Mouse (Mus musculus): Measurements from ENCODE around the gene Inka2. TPM values are rescaled to one million over a fixed set of nuclear protein-coding genes. Genes with fewer than 3 reads are reported as not detected.

Inka2 gene
- total and polyA plus RNA-seq, 3 experiments: 1.0 to 3.1 (median 2.5) TPM

DNA sequence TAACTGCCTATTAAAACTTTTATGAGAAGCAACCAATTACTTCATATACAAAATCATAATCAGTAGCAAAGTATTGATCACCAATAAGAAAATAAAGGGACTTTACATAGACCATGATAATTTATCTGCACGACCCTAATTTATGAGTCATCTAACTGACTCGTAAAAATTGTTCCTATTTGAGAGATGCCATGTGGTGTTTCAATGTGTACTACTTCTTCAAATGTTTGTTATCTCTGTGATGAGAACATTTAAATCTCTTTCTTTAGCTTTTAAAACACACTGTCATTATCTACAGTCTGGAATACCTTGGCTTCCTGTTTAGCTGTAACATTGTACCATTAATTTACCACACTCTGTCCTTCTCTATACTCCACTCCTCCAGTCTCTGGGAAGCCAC is 65.0 kb downstream of the Inka2 start:
- TF ChIP-seq ELF1 (IDR thresholded peaks at IDR 0.05; ENCODE audit: low read depth, low read length): no peak
- TF ChIP-seq ZMIZ1 (IDR thresholded peaks at IDR 0.05; ENCODE audit: low read depth, low read length): no peak
- TF ChIP-seq HCFC1 (IDR thresholded peaks at IDR 0.05; ENCODE audit: low read depth, low read length): no peak
- no peak for TF ChIP-seq IRF4 (IDR thresholded peaks at IDR 0.05; ENCODE audit: low read depth, low read length)
- no peak for TF ChIP-seq SIN3A (IDR thresholded peaks at IDR 0.05; ENCODE audit: low read length)
- TF ChIP-seq BHLHE40 (IDR thresholded peaks at IDR 0.05; ENCODE audit: low read depth, low read length): no peak
- no peak for TF ChIP-seq CHD2 (IDR thresholded peaks at IDR 0.05; ENCODE audit: low read length)
- no peak for TF ChIP-seq MYC (IDR thresholded peaks at IDR 0.05; ENCODE audit: low read depth, low read length)
- TF ChIP-seq TBP (conservative IDR thresholded peaks at IDR 0.05; ENCODE audit: low read depth, low read length): no peak
- no peak for TF ChIP-seq ZNF384 (IDR thresholded peaks at IDR 0.05; ENCODE audit: low read depth, low read length)
- no peak overlapping the region for H3K9ac ChIP-seq (ENCODE audit: insufficient read depth, low read depth)
- H3K36me3 ChIP-seq (replicated peaks in 1 of 2; ENCODE audit: control insufficient read depth in 1 of 2, insufficient read depth in 1 of 2, low read length in 1 of 2): peaks cover 0 to 23% of the 10 kb centered on the region in 2 experiments
- dilution Hi-C loops (cut with MboI; ENCODE audit: extremely low pct_ligation_motif_present, extremely low pct_unique_long_range_greater_than_20kb, low sequenced_read_pairs): no loop called here
- H3K27me3 ChIP-seq (replicated peaks): no peaks in the 10 kb centered on the region
- in situ Hi-C loops (cut with MboI; ENCODE audit: low pct_ligation_motif_present, low pct_unique_long_range_greater_than_20kb, low sequenced_read_pairs): no loop called here
- peaks cover 2 to 48% of the 10 kb centered on the region in 2 experiments; a peak in 3 of 4 replicates for H3K4me1 ChIP-seq (ENCODE audit: control insufficient read depth in 1 of 2, insufficient read depth in 2 of 2)
- DNase-seq (ENCODE audit: extremely low read depth): no peak
- peaks cover 67% of the 10 kb centered on the region for H3K79me2 ChIP-seq (replicated peaks; ENCODE audit: control insufficient read depth, extremely low read depth, insufficient read depth, poor library complexity, severe bottlenecking)
- no peak overlapping the region for H3K27ac ChIP-seq (ENCODE audit: insufficient read depth, low read depth)
- H3K4me3 ChIP-seq (replicated peaks in 1 of 3; ENCODE audit: low read depth in 2 of 3, low read length in 2 of 3, poor library complexity in 1 of 3): no peak overlapping the region
- H3K9me3 ChIP-seq (replicated peaks; ENCODE audit: low read length): peaks cover 3% of the 10 kb centered on the region
- no peak overlapping the region for H3K4me2 ChIP-seq (ENCODE audit: insufficient read depth, low read depth, poor library complexity, severe bottlenecking)

Other genes with a start within 250 kb of the Inka2 start
- 30.8 and 40.9 TPM in 2 replicates for gene Ddx20, start 17.0 kb upstream of the Inka2 start, total RNA-seq (2012; rRNA removed)
- 66.5 and 76.0 TPM in 2 replicates for gene Ddx20, start 17.0 kb upstream of the Inka2 start, total RNA-seq (2014; rRNA removed)
- gene Ddx20, start 17.0 kb upstream of the Inka2 start, polyA plus RNA-seq (2012; ENCODE audit: insufficient read length, low read depth): 42.0 and 50.4 TPM in 2 replicates
- gene Rap1a, start 96.7 kb downstream of the Inka2 start, total RNA-seq (2012; rRNA removed): 63.3 and 116 TPM in 2 replicates
- 209 and 234 TPM in 2 replicates for gene Rap1a, start 96.7 kb downstream of the Inka2 start, total RNA-seq (2014; rRNA removed)
- gene Rap1a, start 96.7 kb downstream of the Inka2 start, polyA plus RNA-seq (2012; ENCODE audit: insufficient read length, low read depth): 222 and 250 TPM in 2 replicates
- 1.1 and 1.2 TPM in 2 replicates for gene Adora3, start 166.3 kb downstream of the Inka2 start, total RNA-seq (2012; rRNA removed)
- 0.54 and 0.73 TPM in 2 replicates for gene Adora3, start 166.3 kb downstream of the Inka2 start, total RNA-seq (2014; rRNA removed)
- 1.3 and 1.4 TPM in 2 replicates for gene Adora3, start 166.3 kb downstream of the Inka2 start, polyA plus RNA-seq (2012; ENCODE audit: insufficient read length, low read depth)
- gene Tmigd3, start 166.3 kb downstream of the Inka2 start, total RNA-seq (2012; rRNA removed): 0.25 TPM in 1 of 2 replicates, not detected in the other
- gene Tmigd3, start 166.3 kb downstream of the Inka2 start, total RNA-seq (2014; rRNA removed): not detected in 2 replicates
- 1.3 TPM in 1 of 2 replicates, not detected in the other for gene Tmigd3, start 166.3 kb downstream of the Inka2 start, polyA plus RNA-seq (2012; ENCODE audit: insufficient read length, low read depth)
- 0.84 and 1.3 TPM in 2 replicates for gene I830077J02Rik, start 228.1 kb downstream of the Inka2 start, total RNA-seq (2012; rRNA removed)
- 2.9 and 3.2 TPM in 2 replicates for gene I830077J02Rik, start 228.1 kb downstream of the Inka2 start, total RNA-seq (2014; rRNA removed)
- 8.3 and 10.2 TPM in 2 replicates for gene I830077J02Rik, start 228.1 kb downstream of the Inka2 start, polyA plus RNA-seq (2012; ENCODE audit: insufficient read length, low read depth)